Mouse (Mus musculus) embryonic facial prominence, embryonic 11.5 days (tissue): ENCODE results near the gene Mbd3l1. TPM values are rescaled to one million over a fixed set of nuclear protein-coding genes. Genes with fewer than 3 reads are reported as not detected.

Experiments
- microRNA-seq: library from miRNA; unstranded; fragments of <30 nt; microRNA quantifications from one replicate; pipeline ENCODE4, GENCODE M21; 2016; ENCODE audit warnings: borderline number of aligned reads
- polyA plus RNA-seq: library from polyadenylated mRNA; unstranded; fragments of >200 nt; fragmentation: Nextera tagmentation; extraction: Ambion mirVana; gene quantifications from 2 replicates; pipeline ENCODE4 v1.2.1, GENCODE M21; 2014

The Mbd3l1 gene
- polyA plus RNA-seq, 1 experiment from 2014 or later: not detected

Small RNA genes within 50 kb of the gene (microRNA-seq; reads per million reads assigned to microRNA genes)
- gene Gm22854: not detected

Other genes starting within 250 kb of the Mbd3l1 start
- 128 and 142 TPM in 2 replicates for gene Chordc1, start 186.2 kb upstream of the Mbd3l1 start, polyA plus RNA-seq
- gene Naalad2, start 75.4 kb upstream of the Mbd3l1 start, polyA plus RNA-seq: 3.1 and 4.4 TPM in 2 replicates
- gene Ubtfl1, start 73.9 kb upstream of the Mbd3l1 start, polyA plus RNA-seq: not detected in 2 replicates
- not detected in 2 replicates for gene Mbd3l2, start 47.7 kb upstream of the Mbd3l1 start, polyA plus RNA-seq
- gene Zfp558, start 91 bp upstream of the Mbd3l1 start, polyA plus RNA-seq: 11.6 and 15.9 TPM in 2 replicates
- gene Muc16, start 196.2 kb downstream of the Mbd3l1 start, polyA plus RNA-seq: 0.01 TPM in 1 of 2 replicates, not detected in the other